Mouse (Mus musculus) MEL-GATA-1-ER (cell line): ENCODE measurements around the gene Shc4.

Source experiments
- DNase-seq: peaks from one replicate; pipeline ENCODE4 v3.0.0-alpha.2; 2012; ENCODE audit warnings: low read depth; ENCODE audit errors: extremely low read depth

Shc4 gene

DNA sequence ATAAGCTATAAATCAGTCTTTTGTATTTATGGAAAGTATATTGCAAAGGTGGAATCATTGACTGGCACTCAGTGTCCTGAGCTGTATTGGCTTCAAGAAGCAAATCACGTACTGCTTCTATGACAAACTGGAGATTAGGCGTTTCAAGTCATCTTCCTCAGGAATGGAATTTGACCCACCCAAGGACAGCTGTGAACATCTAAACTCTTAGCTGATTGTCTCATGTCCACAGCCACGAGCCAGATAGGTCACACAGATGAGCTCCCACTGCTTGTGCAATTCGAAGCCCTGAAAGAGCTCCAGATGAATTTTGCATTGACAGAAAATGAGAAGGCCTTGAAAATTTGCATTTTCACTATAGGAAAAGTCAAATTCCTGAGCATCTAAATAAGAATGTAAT, 146.3 kb downstream of the Shc4 start:
- DNase-seq, result no peak
